Mouse (Mus musculus) CH12.LX (cell line): ENCODE measurements at regions not wholly inside any gene's neighbourhood (a gene's known extent, or its start where the extent isn't known, plus 50 kb on each side); places are given as distances from the start of the nearest gene placed in this dataset.

ENCODE experiments used
- BHLHE40 ChIP-seq: IDR thresholded peaks from 2 replicates; pipeline ENCODE4 v1.6.1; 2011; ENCODE audit warnings: mild to moderate bottlenecking, low read depth, low read length, improper control_type of control experiment
- CHD2 ChIP-seq: IDR thresholded peaks from 2 replicates; pipeline ENCODE4 v1.6.1; 2011; ENCODE audit warnings: low read length, improper control_type of control experiment
- CTCF ChIP-seq, 2 experiments: IDR thresholded peaks in 1 of 2; conservative IDR thresholded peaks in 1 of 2; 2 replicates each; pipeline ENCODE4 v1.5.1; 2011 to 2012; ENCODE audit warnings: low read depth in 2 of 2, low read length in 2 of 2, improper control_type of control experiment in 1 of 2, inconsistent platforms in 1 of 2, mild to moderate bottlenecking in 1 of 2, moderate library complexity in 1 of 2
- E2F4 ChIP-seq: IDR thresholded peaks from 2 replicates; pipeline ENCODE4 v1.6.1; 2011; ENCODE audit warnings: low read depth, low read length, improper control_type of control experiment; ENCODE audit not compliant: insufficient replicate concordance
- ELF1 ChIP-seq: IDR thresholded peaks from 2 replicates; pipeline ENCODE4 v1.6.1; 2014; ENCODE audit warnings: low read depth, mild to moderate bottlenecking, inconsistent platforms, low read length, improper control_type of control experiment
- EP300 ChIP-seq: IDR thresholded peaks from 2 replicates; pipeline ENCODE4 v1.6.1; 2011; ENCODE audit warnings: low read length, improper control_type of control experiment
- HCFC1 ChIP-seq: IDR thresholded peaks from 2 replicates; pipeline ENCODE4 v1.6.1; 2012; ENCODE audit warnings: low read depth, mild to moderate bottlenecking, inconsistent platforms, low read length, improper control_type of control experiment
- MEF2A ChIP-seq: IDR thresholded peaks from 2 replicates; pipeline ENCODE4 v1.6.1; 2014; ENCODE audit warnings: low read depth, mild to moderate bottlenecking, inconsistent platforms, low read length, improper control_type of control experiment, borderline replicate concordance
- POLR2A ChIP-seq: IDR thresholded peaks from 2 replicates; pipeline ENCODE4 v1.6.1; 2011; ENCODE audit warnings: low read depth, mild to moderate bottlenecking, improper control_type of control experiment, low read length
- TBP ChIP-seq: conservative IDR thresholded peaks from 2 replicates; pipeline ENCODE4 v1.6.1; 2011; ENCODE audit warnings: low read depth, low read length, improper control_type of control experiment
- USF1 ChIP-seq: IDR thresholded peaks from 2 replicates; pipeline ENCODE4 v1.6.1; 2014; ENCODE audit warnings: low read depth, mild to moderate bottlenecking, inconsistent platforms, low read length, improper control_type of control experiment
- ZMIZ1 ChIP-seq: IDR thresholded peaks from 2 replicates; pipeline ENCODE4 v1.6.1; 2012; ENCODE audit warnings: low read depth, mild to moderate bottlenecking, inconsistent platforms, low read length, improper control_type of control experiment

DNA sequence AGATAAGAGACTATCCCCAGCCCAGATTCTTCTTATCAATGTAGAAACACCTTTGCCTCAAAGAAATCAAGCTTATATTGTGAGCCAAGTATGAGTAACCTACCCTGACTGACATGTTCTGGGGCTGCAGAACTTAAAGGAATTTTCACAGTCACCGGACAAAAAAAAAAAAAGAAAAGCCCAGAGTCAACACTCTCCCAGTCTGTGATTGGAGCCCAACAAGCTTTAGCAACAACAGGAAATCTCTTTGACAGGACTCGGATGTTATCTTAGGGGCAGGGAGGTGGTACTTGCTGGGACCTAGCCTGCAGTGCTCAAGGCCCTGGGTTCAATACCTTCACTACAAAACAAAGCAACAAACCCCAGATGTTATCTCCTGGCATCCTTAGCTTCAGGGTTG lies 114.2 kb downstream of the Nectin1 start:
- TF ChIP-seq MEF2A (no peak), CTCF (conservative IDR thresholded peaks at IDR 0.05 in 1 of 2, IDR thresholded peaks at IDR 0.05 in 1 of 2; ENCODE audit: low read depth in 2 of 2, low read length in 2 of 2) (no peak), CHD2 (no peak), ELF1 (no peak), E2F4 (no peak), POLR2A (no peak), ZMIZ1 (no peak), TBP (no peak), EP300 (no peak), BHLHE40 (no peak), HCFC1 (no peak), USF1 (no peak)
